Mouse (Mus musculus) heart, adult 2 months (tissue): Measurements from ENCODE around the gene Tnfsf10.
"Not testable (repeated sequence)": the region's sequence is repeated elsewhere in the genome, so short reads cannot be mapped to it uniquely, and the experiment has no call there.

Experiments
- CTCF ChIP-seq: fragments of 200-600 bp; IDR thresholded peaks from 2 replicates; pipeline ENCODE4 v1.8.1; 2022; ENCODE audit warnings: antibody characterized with exemption, mild to moderate bottlenecking, moderate library complexity
- POLR2A ChIP-seq: fragments of 200-500 bp; IDR thresholded peaks from 2 replicates; pipeline ENCODE4 v1.6.1; 2011; ENCODE audit warnings: mild to moderate bottlenecking, low read depth, low read length, control low read depth; ENCODE audit not compliant: insufficient read depth

DNA sequence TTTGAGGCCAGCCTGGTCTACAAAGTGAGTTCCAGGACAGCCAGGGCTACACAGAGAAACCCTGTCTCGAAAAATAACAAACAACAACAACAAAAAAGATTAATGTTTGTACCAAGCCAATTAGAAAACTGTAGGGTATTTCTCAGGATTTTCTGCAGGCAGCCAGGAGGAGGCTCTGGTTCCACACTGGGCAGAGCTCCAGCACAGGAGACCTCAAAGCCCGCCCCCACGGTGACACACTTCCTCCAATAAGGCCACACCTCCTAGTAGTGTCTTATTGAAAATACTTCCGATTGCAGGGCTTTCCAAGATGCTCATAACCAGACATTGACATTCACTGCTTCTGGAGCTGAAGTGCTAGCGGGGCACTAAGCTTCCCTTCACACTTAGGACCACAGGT, 25.9 kb upstream of the Tnfsf10 start:
- peak; percentile 32 for TF ChIP-seq CTCF
- not testable (repeated sequence) for TF ChIP-seq POLR2A
